Mouse (Mus musculus): ENCODE results near the gene Sp8. TPM values are rescaled to one million over a fixed set of nuclear protein-coding genes. Genes with fewer than 3 reads are reported as not detected.

Gene Sp8
- total RNA-seq, 4 experiments from 2014 or later = not detected

DNA sequence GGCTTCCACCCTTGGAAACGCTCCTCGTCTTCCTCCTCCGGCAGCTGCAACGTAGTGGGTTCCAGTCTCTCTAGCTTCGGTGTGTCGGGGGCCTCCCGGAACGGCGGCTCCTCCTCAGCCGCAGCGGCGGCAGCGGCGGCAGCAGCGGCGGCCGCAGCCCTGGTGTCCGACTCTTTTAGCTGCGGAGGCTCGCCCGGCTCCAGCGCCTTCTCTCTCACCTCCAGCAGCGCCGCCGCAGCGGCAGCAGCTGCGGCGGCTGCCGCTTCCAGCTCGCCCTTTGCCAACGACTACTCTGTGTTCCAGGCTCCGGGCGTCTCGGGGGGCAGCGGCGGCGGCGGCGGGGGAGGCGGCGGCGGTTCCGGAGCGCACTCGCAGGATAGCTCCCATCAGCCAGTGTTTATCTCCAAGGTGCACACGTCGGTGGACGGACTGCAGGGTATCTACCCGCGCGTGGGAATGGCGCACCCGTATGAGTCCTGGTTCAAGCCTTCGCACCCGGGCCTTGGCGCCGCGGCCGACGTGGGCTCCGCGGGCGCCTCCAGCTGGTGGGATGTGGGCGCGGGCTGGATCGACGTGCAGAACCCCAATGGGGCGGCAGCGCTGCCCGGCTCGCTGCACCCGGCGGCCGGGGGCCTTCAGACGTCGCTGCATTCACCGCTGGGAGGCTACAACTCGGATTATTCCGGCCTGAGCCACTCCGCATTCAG lies 2.5 kb downstream of the Sp8 start:
- DNase-seq (ENCODE audit: low spot score in 2 of 2) = no peak

DNA sequence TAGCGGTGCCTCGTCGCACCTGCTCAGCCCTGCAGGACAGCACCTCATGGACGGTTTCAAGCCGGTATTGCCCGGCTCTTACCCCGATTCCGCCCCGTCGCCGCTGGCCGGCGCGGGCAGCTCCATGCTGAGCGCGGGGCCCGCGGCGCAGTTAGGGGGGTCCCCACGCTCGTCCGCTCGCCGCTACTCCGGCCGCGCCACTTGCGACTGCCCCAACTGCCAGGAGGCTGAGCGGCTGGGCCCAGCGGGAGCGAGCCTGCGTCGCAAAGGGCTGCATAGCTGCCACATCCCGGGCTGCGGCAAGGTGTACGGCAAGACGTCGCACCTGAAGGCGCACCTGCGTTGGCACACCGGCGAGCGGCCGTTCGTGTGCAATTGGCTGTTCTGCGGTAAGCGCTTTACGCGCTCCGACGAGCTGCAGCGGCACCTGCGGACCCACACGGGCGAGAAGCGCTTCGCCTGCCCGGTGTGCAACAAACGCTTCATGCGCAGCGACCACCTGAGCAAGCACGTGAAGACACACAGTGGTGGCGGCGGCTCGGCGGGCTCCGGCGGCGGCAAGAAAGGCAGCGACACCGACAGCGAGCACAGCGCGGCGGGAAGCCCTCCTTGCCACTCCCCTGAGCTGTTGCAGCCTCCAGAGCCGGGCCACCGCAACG lies 3.2 kb downstream of the Sp8 start:
- DNase-seq (ENCODE audit: low spot score in 2 of 2) = no peak

GRCm38 (mm10) chr12:118849996-118850395 lies 3.9 kb downstream of the Sp8 start:
- no peak for DNase-seq (ENCODE audit: low spot score in 2 of 2)

- DNase-seq (ENCODE audit: low spot score in 2 of 2) = no peak
Observed at GRCm38 (mm10) chr12:118850851-118851410, 4.8 kb downstream of the Sp8 start.

GRCm38 (mm10) chr12:118853331-118853730 lies 7.2 kb downstream of the Sp8 start:
- no peak for DNase-seq (ENCODE audit: low spot score in 2 of 2)

DNA sequence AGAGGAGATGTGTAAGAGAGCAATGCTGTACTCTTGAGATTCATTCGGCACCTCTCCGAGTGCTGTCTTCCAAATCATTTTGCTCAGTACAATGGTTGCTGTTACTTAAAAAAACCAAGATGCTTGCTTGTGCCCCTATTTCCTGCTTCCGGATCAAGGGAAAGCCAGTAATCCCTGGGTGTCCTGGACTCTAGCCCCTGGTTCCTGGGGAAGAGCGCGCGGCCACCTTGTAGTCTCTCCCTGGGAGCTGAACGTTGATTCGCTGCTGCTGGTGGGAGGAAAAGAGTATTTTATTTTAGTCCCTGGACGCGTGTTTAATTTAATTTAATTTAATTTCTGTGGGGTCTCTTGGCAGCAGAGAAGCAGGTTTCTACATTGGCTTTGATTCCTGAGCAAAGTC lies 8.3 kb downstream of the Sp8 start:
- no peak for DNase-seq (ENCODE audit: low spot score in 2 of 2)

GRCm38 (mm10) chr12:118854831-118855453 lies 8.8 kb downstream of the Sp8 start:
- no peak for DNase-seq (ENCODE audit: low spot score in 2 of 2)

DNA sequence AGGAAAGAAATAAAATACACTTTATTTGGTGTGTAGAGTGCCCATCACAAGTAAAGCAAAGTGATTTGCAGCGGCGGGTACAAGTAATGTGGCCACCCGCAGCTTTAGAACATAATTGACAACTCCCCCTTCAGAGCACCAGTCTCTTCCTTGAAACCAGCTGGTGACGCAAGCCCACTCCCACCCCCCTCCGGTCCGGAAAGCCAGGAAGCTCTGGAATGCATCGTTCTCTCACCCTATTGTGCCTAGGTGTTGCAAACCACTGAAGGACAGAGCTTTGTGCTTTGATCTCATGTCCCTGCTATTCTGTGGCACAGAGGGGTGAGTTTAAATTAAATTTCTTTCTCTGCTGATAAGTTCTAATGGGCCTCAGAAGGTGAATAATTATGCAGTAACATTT lies 10.0 kb downstream of the Sp8 start:
- DNase-seq (ENCODE audit: low spot score in 2 of 2) = no peak

DNA sequence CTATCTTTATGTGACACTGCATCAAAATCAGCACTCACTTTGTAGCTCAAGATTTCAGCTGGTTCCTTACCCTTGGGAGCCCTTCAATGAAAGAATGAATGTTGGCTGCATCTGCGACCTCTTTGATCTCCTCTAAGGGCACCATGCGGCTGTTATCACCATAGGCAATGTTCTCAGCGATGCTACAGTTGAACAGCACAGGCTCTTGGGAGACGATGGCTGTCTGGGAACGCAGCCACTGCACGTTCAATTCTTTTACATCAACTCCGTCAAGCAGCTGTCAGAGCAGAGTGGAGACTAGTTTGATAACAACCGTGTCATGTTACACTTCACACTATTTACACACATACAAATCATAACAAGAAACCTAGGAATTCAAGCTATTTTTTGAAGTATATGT lies 26.5 kb downstream of the Sp8 start:
- no peak for DNase-seq (ENCODE audit: low spot score in 2 of 2)

DNA sequence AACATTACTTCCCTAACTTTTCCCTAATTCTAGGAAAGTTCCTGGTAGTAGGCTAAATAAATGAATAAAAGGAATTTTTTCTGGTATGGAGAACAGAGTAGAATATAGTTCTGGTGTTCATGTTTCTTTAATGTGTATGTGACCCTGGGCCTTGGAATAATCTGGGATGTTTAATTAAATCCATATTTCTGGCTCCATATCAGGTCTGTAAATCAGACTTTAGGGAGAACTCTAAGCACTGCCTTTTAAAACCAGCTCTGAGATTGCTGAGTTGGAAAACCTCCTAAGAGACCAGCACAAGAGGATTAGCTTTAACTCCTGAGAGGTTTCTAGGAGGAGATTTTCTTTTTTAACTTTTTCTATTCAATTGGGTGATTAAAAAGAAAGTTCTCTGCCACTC lies 36.7 kb downstream of the Sp8 start:
- no peak for DNase-seq (ENCODE audit: low spot score in 2 of 2)

- DNase-seq (ENCODE audit: low spot score in 2 of 2) = no peak
Observed at GRCm38 (mm10) chr12:118887964-118888363, 41.8 kb downstream of the Sp8 start.

Other genes with a start within 250 kb of the Sp8 start
- gene Abcb5, start 120.1 kb downstream of the Sp8 start, total RNA-seq (2022) = not detected

Data from gastrocnemius, adult 8-10 months (tissue).